Mouse (Mus musculus) 3134 (cell line): ENCODE results near the gene Ly6g6e.

Source experiments
- DNase-seq: peaks from one replicate; pipeline ENCODE4 v3.0.0-alpha.2; 2011; ENCODE audit warnings: low spot score; ENCODE audit not compliant: insufficient read length; ENCODE audit errors: extremely low read depth

Gene Ly6g6e

DNA sequence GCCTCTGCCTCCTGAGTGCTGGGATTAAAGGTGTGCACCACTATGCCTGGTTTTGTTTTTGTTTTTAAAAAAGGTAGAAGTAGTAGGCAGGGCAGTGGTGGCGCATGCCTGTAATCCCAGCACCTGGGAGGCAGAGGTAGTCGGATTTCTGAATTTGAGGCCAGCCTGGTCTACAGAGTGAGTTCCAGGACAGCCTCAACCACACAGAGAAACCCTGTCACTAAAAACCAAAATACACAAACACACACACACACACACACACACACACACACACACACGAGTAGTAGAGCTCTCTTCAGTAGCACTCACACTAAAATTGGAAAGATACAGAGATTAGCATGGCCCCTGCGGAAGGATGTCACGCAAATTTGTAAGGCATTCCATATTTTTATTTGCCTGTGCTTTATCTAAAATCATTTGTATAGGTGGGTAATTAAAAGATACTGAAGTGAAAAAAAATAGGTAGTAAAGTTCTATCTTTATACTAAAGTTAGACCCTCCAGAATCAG, 27.7 kb upstream of the Ly6g6e start:
- no peak for DNase-seq

DNA sequence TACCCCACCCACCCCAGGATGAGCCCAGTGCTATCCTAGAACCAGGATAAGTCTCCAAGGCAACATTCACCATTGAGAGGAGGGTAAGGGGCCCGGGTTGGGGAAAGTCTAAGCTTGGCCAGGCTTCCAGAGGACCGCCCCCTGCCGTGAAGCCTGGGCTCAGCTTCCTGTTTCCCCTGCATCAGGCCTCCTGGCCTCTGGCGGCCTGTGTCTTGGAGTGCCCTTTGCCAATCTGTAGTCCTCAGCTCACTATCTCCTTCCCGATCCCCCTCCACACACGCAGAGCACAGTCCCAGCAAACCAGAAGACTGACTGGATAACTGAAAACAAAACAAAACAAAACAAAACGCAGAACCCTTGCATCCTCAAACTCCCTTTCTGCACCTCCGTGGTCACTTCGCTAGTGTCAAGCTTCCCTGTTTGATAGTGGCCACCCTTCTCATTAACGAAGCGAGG, 27.1 kb upstream of the Ly6g6e start, which contains the start of gene Clic1:
Clic1 (plus strand) TSS at position 406 of the 456 bp plus-strand sequence.
- peak; percentile 70 for DNase-seq

DNA sequence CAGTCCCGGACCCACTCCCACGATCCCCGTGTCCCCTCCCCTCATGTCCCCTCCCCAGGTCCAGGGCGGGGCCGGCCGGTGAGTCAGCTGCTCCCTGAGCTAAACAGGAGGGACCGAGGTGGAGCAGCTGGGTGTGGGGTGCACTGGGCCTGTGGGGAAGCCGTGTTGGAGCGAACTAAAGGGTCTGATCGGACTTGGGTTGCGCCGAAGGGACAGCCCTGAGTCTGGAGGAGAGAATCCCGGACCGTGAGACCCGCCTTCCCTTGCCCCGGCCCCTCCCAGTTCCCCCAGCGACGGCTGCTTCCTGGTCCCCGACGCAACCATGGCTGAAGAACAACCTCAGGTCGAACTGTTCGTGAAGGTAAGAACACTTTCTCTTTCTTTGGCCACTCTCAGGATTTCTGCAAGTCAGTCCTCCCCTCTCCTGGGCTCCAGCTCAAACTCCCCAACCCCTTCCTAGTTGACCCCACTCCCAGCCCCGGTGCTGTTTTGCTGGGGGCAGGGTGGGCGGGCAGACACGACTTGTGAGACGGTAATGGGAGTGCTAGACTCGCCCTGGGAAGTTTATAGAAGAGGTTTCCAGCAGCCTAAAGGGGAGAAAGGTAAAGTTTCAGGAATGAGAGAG, 26.5 kb upstream of the Ly6g6e start:
- peak; percentile 85 for DNase-seq

DNA sequence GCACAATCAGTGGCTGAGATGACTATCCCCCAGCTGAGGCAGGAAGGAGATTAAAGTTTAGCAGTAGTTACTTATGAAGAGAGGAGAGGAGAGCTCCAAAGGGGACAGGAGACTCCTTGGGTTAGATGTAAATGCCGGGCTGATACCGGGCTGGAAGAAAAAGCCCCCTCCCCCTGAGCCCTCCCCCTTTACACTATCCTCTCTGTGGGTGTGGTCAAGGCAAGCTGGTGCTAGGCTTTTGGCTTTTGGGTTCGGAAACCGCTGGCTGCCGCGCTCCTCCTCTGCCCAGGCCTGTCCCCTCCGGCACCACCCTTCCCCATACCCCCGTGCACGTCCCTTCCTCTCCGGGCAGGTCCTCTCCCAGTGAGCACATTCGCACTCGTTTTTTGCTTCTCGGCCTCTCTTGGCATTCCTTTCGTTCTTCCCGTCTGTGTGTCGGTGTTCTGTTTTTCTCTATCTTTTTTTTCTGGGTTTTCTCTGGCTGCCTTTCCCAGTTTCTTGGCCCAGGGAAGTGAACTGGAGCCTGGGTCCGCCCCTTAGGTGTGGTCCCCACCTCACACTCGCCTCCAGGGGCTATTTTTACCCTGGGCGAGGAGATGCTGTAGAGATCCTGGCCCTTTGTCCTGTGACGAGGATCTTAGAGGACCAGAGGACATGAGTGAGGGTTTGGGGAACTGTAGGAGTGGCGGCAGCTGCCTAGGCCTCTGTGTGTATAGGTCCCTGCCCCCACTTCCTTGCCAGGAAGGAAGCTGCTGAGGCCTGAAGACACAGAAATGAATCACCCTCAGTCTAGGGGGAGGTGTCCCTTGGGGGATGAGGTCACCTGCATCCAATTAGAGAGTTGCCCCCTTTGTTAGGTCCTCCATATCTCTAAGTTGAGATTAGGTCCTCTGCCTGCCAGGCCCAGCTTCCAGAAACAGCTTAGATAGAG, 25.3 kb upstream of the Ly6g6e start:
- peak; percentile 81 for DNase-seq

DNA sequence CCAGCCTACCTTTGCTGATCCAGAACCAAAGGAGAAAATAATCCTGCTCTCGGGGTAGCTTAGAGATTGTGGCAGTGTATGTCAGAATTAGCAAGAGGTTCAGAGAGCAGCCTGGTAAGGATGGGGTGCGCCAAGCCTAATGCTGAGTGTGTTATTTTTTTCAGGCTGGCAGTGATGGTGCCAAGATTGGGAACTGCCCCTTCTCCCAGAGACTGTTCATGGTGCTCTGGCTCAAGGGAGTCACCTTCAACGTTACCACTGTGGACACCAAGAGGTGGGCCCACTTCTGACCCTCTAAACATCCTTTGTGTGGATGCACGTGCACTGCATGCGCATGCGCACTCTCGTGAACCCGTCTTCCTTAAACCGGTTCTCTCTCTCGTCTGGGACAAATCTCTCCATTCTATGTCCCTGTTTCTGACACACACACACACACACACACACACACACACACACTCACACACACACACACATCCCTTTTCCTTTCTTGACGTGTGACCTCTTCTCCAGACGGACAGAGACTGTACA, 24.4 kb upstream of the Ly6g6e start:
- DNase-seq: no peak

DNA sequence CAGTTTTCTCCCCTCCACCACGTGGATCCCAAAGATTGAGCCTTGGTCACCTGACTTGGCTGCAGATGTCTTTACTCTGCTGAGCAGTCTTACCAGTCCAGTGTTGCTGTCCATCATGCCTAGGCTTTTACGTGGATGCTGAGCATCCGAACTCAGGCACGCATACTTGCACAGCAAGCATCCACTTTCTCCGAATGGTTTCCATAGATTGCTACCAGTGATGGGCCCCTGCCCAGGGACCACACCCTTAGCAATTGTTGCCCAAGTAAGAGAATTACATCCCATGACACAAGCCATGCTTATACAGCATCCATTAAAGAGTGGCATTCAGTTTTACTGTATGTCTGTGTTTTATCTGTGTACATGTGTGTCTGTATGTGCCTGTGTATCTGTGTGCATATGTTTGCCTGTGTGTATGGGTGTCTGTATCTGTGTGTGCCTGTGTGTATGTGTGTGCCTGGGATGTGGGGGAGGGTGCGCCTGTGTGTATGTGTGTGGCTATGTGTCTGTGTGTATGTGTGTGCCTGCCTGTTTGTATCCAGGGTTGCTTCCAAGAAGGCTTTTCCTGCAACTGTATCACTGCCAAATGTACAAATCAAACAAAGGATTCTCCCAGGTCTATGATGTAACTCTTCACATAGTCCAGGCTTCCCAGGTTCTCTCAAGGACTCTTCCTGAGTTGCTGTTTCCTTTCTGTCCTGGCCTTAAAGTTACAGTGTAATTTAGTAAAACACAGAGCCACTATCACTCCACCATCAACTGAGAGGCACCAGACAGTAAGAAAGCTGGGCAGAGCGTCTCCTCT, 20.8 kb upstream of the Ly6g6e start:
- no peak for DNase-seq

DNA sequence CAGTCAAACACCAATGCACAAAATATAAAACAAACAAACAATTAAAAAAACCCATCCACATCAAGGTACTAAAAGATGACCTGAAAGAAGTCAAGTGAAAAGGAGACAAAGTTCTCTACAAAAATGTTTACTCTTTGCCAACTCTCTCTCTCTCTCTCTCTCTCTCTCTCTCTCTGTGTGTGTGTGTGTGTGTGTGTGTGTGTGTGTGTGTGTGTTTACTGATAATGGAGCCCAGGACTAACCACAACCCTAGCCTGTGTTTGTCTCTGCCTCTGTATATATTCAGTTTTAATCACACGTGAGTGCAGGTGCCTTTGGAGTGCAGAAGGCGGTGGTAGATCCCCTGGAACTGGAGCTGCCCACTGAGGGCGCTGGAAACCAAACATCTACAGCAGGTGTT, 19.6 kb upstream of the Ly6g6e start:
- no peak for DNase-seq

DNA sequence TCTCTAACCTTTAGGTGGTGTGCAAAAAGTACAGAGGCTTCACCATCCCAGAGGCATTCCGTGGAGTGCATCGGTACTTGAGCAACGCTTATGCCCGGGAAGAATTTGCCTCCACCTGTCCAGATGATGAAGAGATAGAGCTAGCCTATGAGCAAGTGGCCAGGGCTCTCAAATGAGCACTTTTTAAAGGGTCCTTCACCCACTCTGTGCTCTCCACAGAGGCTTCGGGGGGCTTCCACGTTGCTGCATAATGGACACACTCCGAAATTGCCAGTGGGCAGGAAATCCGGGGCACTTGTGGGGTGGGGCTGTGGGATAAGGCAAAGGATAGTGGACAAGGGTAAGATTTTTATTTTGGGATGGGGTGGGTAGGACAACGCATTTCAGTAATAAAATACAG, 18.4 kb upstream of the Ly6g6e start:
- no peak for DNase-seq

DNA sequence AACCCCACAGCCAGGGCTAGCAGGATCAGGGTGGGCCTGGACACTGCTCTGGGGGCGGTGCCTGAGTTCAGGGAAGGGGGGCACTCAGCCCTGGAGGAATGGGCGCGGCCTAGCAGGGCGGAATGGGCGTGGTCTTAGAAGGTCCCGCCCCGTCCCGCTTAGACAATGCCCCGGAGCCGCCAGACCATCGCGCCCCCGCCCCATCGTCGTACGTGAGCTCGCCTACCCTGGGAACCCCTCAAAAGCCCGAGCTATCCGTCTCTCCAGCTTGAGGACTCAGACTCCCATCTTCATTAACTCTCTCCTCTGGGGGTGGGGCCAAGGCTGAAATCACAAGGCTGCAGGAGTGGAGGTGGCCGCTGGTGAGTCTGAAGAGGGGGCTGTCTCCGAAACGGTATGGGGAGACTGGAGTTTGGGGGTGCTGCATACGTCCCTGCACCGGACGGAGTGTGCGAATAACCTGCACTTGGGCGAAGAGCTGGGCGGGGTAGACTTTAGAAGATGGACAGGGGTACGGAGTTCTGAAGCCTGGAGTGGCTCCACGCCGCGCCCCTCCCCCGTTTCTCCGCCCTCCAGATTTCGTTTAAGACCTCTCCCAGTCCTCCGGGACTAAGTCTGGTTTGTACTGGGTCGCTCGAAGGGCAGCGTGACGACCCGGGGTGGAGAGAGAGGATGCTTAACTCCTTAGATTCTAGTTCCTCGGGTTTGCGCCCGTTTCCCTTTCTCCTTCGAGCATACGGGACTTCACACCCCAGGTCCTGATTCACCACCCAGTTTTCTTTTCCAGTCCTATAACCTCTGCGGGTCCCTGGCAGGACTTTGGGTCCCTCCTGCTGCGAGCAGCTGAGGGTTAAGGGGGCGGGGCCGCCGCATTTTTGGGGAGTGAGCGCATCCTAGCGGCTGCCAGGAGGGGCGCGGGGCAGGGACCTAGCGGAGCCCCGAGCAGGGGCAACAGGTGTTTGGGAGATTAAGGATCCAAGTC, 17.5 kb upstream of the Ly6g6e start, which contains the start of gene Ddah2:
Ddah2 (plus strand) TSS at position 125 of the 982 bp plus-strand sequence.
- DNase-seq: peak; percentile 80

DNA sequence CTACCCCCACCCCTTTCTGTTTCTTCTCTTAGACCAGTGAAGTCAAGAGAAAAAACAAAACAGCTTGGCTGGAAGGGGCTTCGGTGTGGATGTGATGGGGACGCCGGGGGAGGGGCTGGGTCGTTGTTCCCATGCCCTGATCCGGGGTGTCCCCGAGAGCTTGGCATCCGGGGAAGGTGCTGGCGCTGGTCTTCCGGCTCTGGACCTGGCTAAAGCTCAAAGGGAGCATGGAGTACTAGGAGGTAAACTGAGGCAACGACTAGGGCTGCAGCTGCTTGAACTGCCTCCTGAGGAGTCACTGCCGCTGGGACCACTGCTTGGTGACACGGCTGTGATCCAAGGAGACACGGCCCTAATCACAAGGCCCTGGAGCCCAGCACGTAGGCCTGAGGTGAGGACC, 16.6 kb upstream of the Ly6g6e start:
- no peak for DNase-seq

DNA sequence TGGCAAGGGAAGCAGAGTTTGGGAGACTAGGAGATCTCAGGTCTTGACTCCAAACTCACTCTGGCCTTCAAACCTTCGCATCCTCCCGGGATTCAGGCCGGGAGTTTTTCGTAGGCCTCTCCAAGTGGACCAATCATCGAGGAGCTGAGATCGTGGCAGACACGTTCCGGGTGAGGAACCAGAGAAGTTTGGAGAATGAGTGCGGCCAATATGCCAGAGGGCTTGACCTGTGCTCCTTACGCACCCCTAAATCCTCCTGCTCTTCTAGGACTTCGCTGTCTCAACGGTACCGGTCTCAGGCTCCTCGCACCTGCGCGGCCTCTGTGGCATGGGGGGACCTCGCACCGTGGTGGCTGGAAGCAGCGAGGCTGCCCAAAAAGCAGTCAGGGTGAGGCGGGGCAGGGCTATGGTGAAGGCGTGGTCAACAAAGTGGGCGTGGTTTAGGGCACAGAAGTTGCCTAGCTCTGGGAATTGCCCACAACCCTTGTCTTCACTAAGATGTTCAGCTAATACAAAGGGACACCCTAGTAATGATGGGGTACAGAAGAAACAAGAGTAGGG, 15.9 kb upstream of the Ly6g6e start:
- DNase-seq: no peak

DNA sequence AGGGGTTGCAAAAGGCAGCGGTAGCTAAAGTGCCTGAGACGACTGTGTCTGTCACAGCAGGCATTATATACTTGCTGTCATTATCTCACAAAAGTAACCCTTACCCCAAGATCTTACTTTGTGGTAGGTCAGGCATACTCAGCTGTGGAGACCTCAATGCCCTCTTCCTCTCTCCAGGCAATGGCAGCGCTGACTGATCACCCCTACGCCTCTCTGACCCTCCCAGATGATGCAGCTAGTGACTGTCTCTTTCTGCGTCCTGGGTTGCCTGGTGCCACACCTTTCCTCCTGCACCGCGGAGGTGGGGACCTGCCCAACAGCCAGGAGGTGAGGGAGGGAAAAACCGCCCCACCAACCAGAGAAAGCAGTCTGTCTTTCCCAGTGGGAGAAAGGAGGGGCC, 15.4 kb upstream of the Ly6g6e start:
- DNase-seq: no peak

DNA sequence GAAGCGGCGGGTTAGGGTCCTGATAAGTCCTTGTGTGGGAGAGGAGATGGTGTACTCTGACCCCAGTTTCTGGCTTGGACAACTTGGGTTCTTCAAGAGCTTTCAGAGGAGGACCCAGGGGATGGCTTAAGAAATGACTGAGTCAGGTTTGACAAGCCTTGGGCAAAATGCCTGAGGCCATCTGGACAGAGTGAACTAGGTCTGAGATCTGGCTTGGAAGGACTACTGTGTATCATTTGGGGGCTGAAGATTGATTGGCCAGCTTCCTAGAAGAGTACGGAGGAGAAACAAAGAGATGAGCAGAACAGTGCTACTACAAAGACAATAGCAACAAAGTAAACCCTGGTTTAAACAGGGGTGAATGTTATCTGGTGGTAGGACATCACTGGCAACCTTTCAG, 13.2 kb upstream of the Ly6g6e start:
- DNase-seq: no peak

DNA sequence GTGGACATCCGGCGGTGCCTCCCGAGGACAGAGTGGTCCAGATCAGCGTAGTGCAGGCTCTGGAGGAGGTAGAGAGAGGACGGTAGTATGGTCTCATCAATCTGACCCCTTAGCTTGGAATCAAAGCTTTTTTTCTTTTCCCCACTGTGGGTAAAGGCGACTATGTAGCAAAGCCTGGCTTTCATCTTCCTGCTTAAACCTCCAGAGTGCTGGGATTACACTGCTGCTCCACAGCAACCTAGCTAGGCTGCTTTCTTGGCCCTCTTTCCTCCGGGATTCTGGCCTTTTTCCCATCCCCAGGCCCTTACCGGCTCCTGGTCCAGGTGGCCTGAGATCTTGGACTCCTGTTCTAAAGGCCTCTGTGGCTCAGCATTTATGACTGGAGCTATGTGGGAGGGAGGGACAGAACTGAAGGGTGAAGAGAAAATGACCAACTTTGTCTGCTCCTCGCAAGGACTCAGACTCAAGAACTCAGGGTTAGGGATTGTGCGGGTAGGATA, 12.3 kb upstream of the Ly6g6e start:
- no peak for DNase-seq

DNA sequence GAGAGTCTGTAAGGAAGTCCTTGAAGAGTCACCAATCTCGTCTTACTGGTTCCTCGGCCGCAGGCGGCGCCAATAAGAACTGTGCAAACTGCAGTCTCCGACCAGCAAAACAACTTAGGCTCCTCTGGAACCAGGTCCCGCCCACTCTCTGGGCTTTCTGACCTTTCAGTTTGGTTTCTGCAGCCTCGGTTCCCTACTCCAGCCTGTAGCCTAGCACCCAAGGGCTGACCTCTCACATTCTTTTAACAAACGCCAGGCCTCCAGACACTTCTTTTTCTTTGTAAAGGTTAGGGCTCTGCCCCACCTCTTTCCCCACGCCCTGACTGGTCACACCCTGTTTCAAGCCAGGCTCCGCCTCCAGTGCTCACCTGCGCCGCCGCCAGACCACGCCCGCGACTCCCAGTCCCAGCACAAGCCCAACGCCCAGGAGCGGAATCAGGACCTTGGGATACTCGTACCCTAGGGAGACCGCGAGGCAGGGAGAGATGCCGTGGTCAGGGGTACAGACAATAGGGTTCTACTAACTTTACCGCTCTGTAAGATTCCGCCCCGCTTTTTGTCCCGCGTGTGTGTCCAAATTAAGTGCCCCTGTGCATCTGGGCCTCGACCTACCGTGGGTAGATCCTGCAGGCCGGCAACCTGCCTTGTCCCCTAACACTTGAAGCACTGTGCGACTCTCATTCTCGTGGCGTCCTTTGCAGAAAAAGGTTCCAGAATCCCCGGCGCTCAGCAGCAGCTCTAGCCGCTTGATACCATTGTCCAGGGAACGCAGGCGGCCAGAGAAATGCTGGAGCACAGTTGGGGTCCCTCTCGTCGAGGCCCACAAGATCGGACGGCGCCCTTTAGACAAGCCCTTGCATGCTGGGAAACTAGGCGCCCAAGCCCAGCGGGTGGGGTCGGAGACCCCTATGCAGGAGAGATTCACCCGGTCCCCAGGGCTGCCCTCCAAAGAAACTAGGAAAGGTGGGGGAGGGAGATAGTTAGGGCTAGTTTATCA, 11.5 kb upstream of the Ly6g6e start, which contains the start of gene Ly6g6c:
Ly6g6c (plus strand) TSS at position 438 of the 997 bp plus-strand sequence.
- DNase-seq: no peak

DNA sequence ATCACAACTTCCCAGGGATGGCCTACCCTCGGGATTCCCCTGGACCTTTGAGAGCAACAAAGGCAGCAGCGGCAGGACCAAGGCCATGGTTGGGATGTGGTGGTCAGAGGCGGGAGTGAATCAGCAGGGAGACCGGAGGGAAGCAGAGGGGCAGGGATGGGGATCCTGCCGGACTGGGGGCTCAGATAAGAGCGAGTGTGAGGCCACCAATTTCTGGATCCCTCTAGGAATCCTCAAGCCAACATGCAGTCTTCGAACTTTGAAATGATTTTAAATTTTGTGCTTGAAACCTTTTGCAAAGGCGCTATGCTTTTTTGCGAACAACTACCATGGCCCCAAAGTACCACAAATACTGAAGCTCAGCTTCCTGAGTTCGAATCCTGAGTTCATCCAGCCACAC, 10.6 kb upstream of the Ly6g6e start, which contains the start of gene Mpig6b:
Mpig6b (minus strand) TSS at position 101 of the 400 bp plus-strand sequence.
- DNase-seq: no peak

DNA sequence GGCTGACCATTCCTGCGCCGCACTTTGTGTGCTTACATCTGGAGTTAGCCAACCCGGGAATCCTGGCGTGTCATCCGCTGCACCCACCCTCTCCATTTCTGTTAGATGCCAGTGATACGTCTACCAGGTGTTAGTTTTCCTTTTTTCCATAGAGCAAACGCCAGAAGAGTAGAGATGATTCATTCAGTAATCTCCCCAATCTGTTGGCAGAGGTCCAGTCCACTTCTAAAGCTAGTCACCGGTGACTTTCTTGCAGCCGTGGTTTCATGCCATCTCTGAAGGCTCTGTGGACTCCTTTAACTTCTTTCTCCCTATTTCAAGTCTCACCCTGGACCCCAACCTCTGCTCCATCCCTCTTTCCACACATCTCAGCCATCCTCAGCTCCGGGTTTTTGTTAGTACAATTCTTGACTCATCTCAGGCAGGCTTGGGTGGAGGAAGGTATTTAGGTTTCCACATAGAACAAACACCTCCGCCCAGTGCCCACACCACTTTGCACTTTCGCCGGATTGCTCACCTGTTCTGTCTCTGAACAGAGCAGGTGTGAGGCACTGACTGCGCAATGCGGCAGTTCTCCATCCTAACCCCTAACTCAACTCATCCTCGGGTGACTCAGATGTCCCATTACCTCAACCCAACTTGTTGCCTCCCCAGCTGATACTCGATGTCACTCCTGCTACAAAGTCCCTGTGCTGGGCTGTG, 8.3 kb upstream of the Ly6g6e start:
- no peak for DNase-seq
